Mouse (Mus musculus) intestine, postnatal 0 days (tissue): ENCODE measurements around the gene Ier3. TPM values are rescaled to one million over a fixed set of nuclear protein-coding genes. Genes with fewer than 3 reads are reported as not detected.

Experiments used
- ATAC-seq: fragments of 200-750 bp; cut with Nextera tagmentation; 2 replicates; pipeline ENCODE4 v1.8.0; 2017; ENCODE audit warnings: mild to moderate bottlenecking, moderate TSS enrichment, moderate library complexity
- H3K27ac ChIP-seq: fragments of 300-500 bp; sonication (generic); 2 replicates; pipeline ENCODE4 v1.5.1; 2014; ENCODE audit warnings: mild to moderate bottlenecking, low read depth, low read length, moderate library complexity
- H3K27me3 ChIP-seq: fragments of 300-500 bp; sonication (generic); replicated peaks from 2 replicates; pipeline ENCODE4 v1.6.1; 2014; ENCODE audit warnings: low read length, mixed read lengths; ENCODE audit not compliant: control insufficient read depth, insufficient read depth
- H3K36me3 ChIP-seq: fragments of 300-500 bp; sonication (generic); 2 replicates; pipeline ENCODE4 v1.6.1; 2014; ENCODE audit warnings: mild to moderate bottlenecking, moderate library complexity; ENCODE audit not compliant: control insufficient read depth, insufficient read depth
- H3K4me1 ChIP-seq: fragments of 300-500 bp; sonication (generic); replicated peaks from 2 replicates; pipeline ENCODE4 v1.6.1; 2014; ENCODE audit warnings: antibody characterized with exemption, low read length, mixed read lengths; ENCODE audit not compliant: control insufficient read depth, insufficient read depth
- H3K4me2 ChIP-seq: fragments of 300-500 bp; sonication (generic); replicated peaks from 2 replicates; pipeline ENCODE4 v1.6.1; 2014; ENCODE audit warnings: low read depth, mild to moderate bottlenecking, moderate library complexity
- H3K4me3 ChIP-seq: fragments of 300-500 bp; sonication (generic); 2 replicates; pipeline ENCODE4 v1.5.1; 2014; ENCODE audit warnings: low read depth, low read length
- H3K9ac ChIP-seq: fragments of 300-500 bp; sonication (generic); 2 replicates; pipeline ENCODE4 v1.6.1; 2014; ENCODE audit warnings: mild to moderate bottlenecking, low read depth, low read length
- H3K9me3 ChIP-seq: fragments of 300-500 bp; sonication (generic); 2 replicates; pipeline ENCODE4 v1.6.1; 2016; ENCODE audit warnings: mixed run types; ENCODE audit not compliant: control insufficient read depth
- CTCF ChIP-seq: sonication (generic); IDR thresholded peaks from 2 replicates; pipeline ENCODE4 v1.5.1; 2016; ENCODE audit warnings: low read depth, mild to moderate bottlenecking, control low read depth, antibody characterized with exemption, moderate library complexity
- WGBS: fragments of 180-500 bp; shearing (Covaris S2); extraction: QIAGEN DNeasy Blood & Tissue Kit; methylation state at CpG from one replicate; pipeline ENCODE4 v1.1.7; 2014; 5-methylcytosine and 5-hydroxymethylcytosine counted together
- polyA plus RNA-seq: library from polyadenylated mRNA; unstranded; fragments of >200 nt; fragmentation: Nextera tagmentation; extraction: Ambion mirVana; gene quantifications from 2 replicates; pipeline ENCODE4 v1.2.1, GENCODE M21; 2015

The Ier3 gene
- polyA plus RNA-seq, 1 experiment from 2014 or later: 34.6 TPM

- Histone ChIP-seq H3K27me3 (no peaks in the 10 kb centered on the region), H3K9ac (no peak overlapping the region), H3K9me3 (no peaks in the 10 kb centered on the region), H3K4me3 (no peak overlapping the region), H3K27ac (no peak overlapping the region), H3K36me3 (no peaks in the 10 kb centered on the region), H3K4me1 (no peaks in the 10 kb centered on the region), H3K4me2 (no peak overlapping the region)
- 61% methylated on average over 2 of the region's 2 CpGs for WGBS
- no peak for ATAC-seq
- TF ChIP-seq CTCF: no peak
These were observed 28.6 kb upstream of the Ier3 start for GRCm38 (mm10) chr17:35792837-35793236.

GRCm38 (mm10) chr17:35795099-35795498 lies 26.4 kb upstream of the Ier3 start:
- H3K36me3 ChIP-seq: no peaks in the 10 kb centered on the region
- 38% methylated on average over 2 of the region's 2 CpGs for WGBS
- ATAC-seq: no peak
- no peaks in the 10 kb centered on the region for H3K27me3 ChIP-seq
- TF ChIP-seq CTCF: no peak
- no peaks in the 10 kb centered on the region for H3K9me3 ChIP-seq
- H3K4me1 ChIP-seq: no peaks in the 10 kb centered on the region
- H3K9ac ChIP-seq: no peak overlapping the region
- no peak overlapping the region for H3K27ac ChIP-seq
- H3K4me3 ChIP-seq: no peak overlapping the region
- H3K4me2 ChIP-seq: no peak overlapping the region

GRCm38 (mm10) chr17:35795656-35796055 lies 25.8 kb upstream of the Ier3 start:
- Histone ChIP-seq H3K27ac (no peak overlapping the region), H3K4me2 (no peak overlapping the region), H3K4me3 (no peak overlapping the region), H3K9me3 (no peaks in the 10 kb centered on the region), H3K27me3 (no peaks in the 10 kb centered on the region), H3K9ac (no peak overlapping the region), H3K36me3 (no peaks in the 10 kb centered on the region), H3K4me1 (no peaks in the 10 kb centered on the region)
- WGBS: 72% methylated on average over 6 of the region's 6 CpGs
- TF ChIP-seq CTCF: no peak
- no peak for ATAC-seq

- Histone ChIP-seq H3K9ac (no peak overlapping the region), H3K27me3 (no peaks in the 10 kb centered on the region), H3K4me2 (no peak overlapping the region), H3K27ac (no peak overlapping the region), H3K9me3 (no peaks in the 10 kb centered on the region), H3K4me1 (no peaks in the 10 kb centered on the region), H3K36me3 (no peaks in the 10 kb centered on the region), H3K4me3 (no peak overlapping the region)
- WGBS: 81% methylated on average over 5 of the region's 5 CpGs
- no peak for TF ChIP-seq CTCF
- no peak for ATAC-seq
These were observed 24.6 kb upstream of the Ier3 start for GRCm38 (mm10) chr17:35796835-35797234.

GRCm38 (mm10) chr17:35800905-35801304 lies 20.6 kb upstream of the Ier3 start:
- TF ChIP-seq CTCF: no peak
- Histone ChIP-seq H3K27me3 (no peaks in the 10 kb centered on the region), H3K4me3 (no peak overlapping the region), H3K27ac (no peak overlapping the region), H3K36me3 (no peaks in the 10 kb centered on the region), H3K4me1 (no peaks in the 10 kb centered on the region), H3K9ac (no peak overlapping the region), H3K9me3 (no peaks in the 10 kb centered on the region), H3K4me2 (no peak overlapping the region)
- WGBS: 65% methylated on average over 2 of the region's 2 CpGs
- ATAC-seq: no peak

- no peak for TF ChIP-seq CTCF
- Histone ChIP-seq H3K9ac (no peak overlapping the region), H3K27me3 (no peaks in the 10 kb centered on the region), H3K4me3 (no peak overlapping the region), H3K27ac (no peak overlapping the region), H3K4me2 (no peak overlapping the region), H3K36me3 (no peaks in the 10 kb centered on the region), H3K9me3 (no peaks in the 10 kb centered on the region), H3K4me1 (no peaks in the 10 kb centered on the region)
- ATAC-seq: no peak
- 44% methylated on average over 6 of the region's 6 CpGs for WGBS
These were observed 18.5 kb upstream of the Ier3 start for GRCm38 (mm10) chr17:35803020-35803419.

GRCm38 (mm10) chr17:35803858-35804399 lies 17.6 kb upstream of the Ier3 start:
- no peak overlapping the region for H3K27ac ChIP-seq
- no peaks in the 10 kb centered on the region for H3K9me3 ChIP-seq
- TF ChIP-seq CTCF: no peak
- H3K4me2 ChIP-seq: no peak overlapping the region
- H3K9ac ChIP-seq: no peak overlapping the region
- H3K4me3 ChIP-seq: no peak overlapping the region
- H3K27me3 ChIP-seq: no peaks in the 10 kb centered on the region
- H3K4me1 ChIP-seq: no peaks in the 10 kb centered on the region
- ATAC-seq: peak; percentile 47; the same call in 1 of the 2 replicates
- WGBS: 21% methylated on average over 4 of the region's 4 CpGs
- H3K36me3 ChIP-seq: no peaks in the 10 kb centered on the region
